Mouse (Mus musculus) embryonic fibroblast, embryonic 13.5 days (primary cell): Measurements from ENCODE around the gene Pikfyve.

ENCODE experiments used
- CTCF ChIP-seq: IDR thresholded peaks from 2 replicates; pipeline ENCODE4 v1.5.1; 2011; ENCODE audit warnings: mild to moderate bottlenecking, control low read depth, low read length, moderate library complexity, borderline replicate concordance; ENCODE audit not compliant: insufficient read depth
- POLR2A ChIP-seq: IDR thresholded peaks from 2 replicates; pipeline ENCODE4 v1.6.1; 2011; ENCODE audit warnings: low read depth, mild to moderate bottlenecking, control low read depth, low read length, moderate library complexity

GRCm38 (mm10) chr1:65217567-65217966 is 31.1 kb downstream of the Pikfyve start:
- TF ChIP-seq CTCF = no peak
- TF ChIP-seq POLR2A = no peak
